ENCODE assay signal across 27 mouse cellular contexts in the genomic region with DNA sequence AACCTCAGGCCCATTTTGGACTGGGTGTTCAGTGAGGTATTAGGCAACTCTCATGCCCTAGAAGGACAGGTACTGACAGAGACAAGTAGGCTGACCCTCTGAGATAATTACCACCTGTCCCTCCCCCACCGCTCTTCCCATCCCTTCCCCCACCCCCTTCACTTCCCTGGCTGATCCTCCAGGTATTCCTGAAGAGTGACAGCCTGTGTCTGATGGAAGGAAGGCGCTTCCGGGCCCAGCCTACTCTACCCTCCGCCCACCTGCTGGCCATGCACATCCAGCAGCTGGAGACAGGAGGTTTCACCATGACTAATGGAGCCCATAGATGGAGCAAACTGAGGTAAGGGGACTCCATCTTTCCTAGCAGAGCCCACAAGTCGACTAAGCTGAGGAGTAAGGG. TPM values are rescaled to one million over a fixed set of nuclear protein-coding genes. Genes with fewer than 3 reads are reported as not detected.
DNase-seq lines count a peak whose midpoint lies in the region; ATAC-seq and TF ChIP-seq lines count a peak whose summit lies in the region.
"Had no signal": no experiment of that assay in that cellular context is flagged by ENCODE, and none has a peak within 500 bp of the region (broad histone marks: within the 10 kb centered on the region; RNA-seq: fewer than 3 reads in every experiment).

No protein-coding gene starts in this region.

- TF ChIP-seq RAD21 in CH12.LX (IDR thresholded peaks at IDR 0.05; ENCODE audit: low read depth, low read length): no peak

- peak overlapping the region; percentile 1 to 37 (median 7) for H3K4me3 ChIP-seq in CH12.LX (replicated peaks in 1 of 3; ENCODE audit: low read depth in 2 of 3, low read length in 2 of 3, poor library complexity in 1 of 3)
- peak overlapping the region; percentile 70 for H3K4me3 ChIP-seq in ES-Bruce4 (ENCODE audit: low read depth, low read length)
- H3K4me3 ChIP-seq in ES-E14 (ENCODE audit: insufficient read depth in 1 of 2, low read depth in 1 of 2, low read length in 2 of 2, poor library complexity in 1 of 2, severe bottlenecking in 1 of 2): peak overlapping the region; percentile 29 to 57; a peak in 3 of 4 replicates
- H3K4me3 ChIP-seq in hindbrain, embryonic 14.5 days (replicated peaks; ENCODE audit: low read length): no peak overlapping the region
- no peak overlapping the region for H3K4me3 ChIP-seq in forebrain, embryonic 15.5 days
- H3K4me3 ChIP-seq in left cerebral cortex, adult 2 months: no peak overlapping the region
- H3K4me3 ChIP-seq: embryonic facial prominence, embryonic 10.5 days; embryonic facial prominence, embryonic 12.5 days; forebrain, embryonic 13.5 days had no signal

- TF ChIP-seq CTCF in CH12.LX (conservative IDR thresholded peaks at IDR 0.05 in 1 of 2, IDR thresholded peaks at IDR 0.05 in 1 of 2; ENCODE audit: low read depth in 2 of 2, low read length in 2 of 2): no peak
- no peak for TF ChIP-seq CTCF in ES-Bruce4 (IDR thresholded peaks at IDR 0.05; ENCODE audit: low read depth, low read length)
- TF ChIP-seq CTCF in left cerebral cortex, adult 2 months (IDR thresholded peaks at IDR 0.05): no peak

- in situ Hi-C loops in CH12.LX (cut with MboI; ENCODE audit: low pct_ligation_motif_present, low pct_unique_long_range_greater_than_20kb, low sequenced_read_pairs) (no loop called here), ES-E14 (cut with MboI; ENCODE audit: low sequenced_read_pairs in 2 of 2, unreplicated experiment in 2 of 2) (no loop called here)

- intact Hi-C loops in left cerebral cortex, adult 2 months (cut with DNase I): no loop called here

- 0 out of 2 replicates have a peak overlapping the region, but pooled peaks have one; percentile 20 for H3K9ac ChIP-seq in CH12.LX (ENCODE audit: insufficient read depth, low read depth)
- no peak overlapping the region for H3K9ac ChIP-seq in ES-Bruce4 (ENCODE audit: low read depth, poor library complexity, severe bottlenecking)
- H3K9ac ChIP-seq in ES-E14 (ENCODE audit: insufficient read depth, low read depth, low read length, poor library complexity, severe bottlenecking): peak overlapping the region; percentile 45
- H3K9ac ChIP-seq in hindbrain, embryonic 14.5 days: no peak overlapping the region
- H3K9ac ChIP-seq in forebrain, embryonic 15.5 days (replicated peaks): no peak overlapping the region
- H3K9ac ChIP-seq: embryonic facial prominence, embryonic 12.5 days; forebrain, embryonic 13.5 days had no signal

- 71% methylated on average over 5 of the region's 5 CpGs for WGBS in hindbrain, embryonic 14.5 days
- 68% methylated on average over 5 of the region's 5 CpGs for WGBS in forebrain, embryonic 15.5 days

- no peaks in the 10 kb centered on the region for H3K9me3 ChIP-seq in CH12.LX (replicated peaks; ENCODE audit: low read length)
- no peaks in the 10 kb centered on the region for H3K9me3 ChIP-seq in ES-Bruce4 (replicated peaks; ENCODE audit: control insufficient read depth, insufficient read depth, low read length, poor library complexity, severe bottlenecking)
- no peaks in the 10 kb centered on the region for H3K9me3 ChIP-seq in ES-E14 (ENCODE audit: control insufficient read depth, insufficient read depth, low read depth, low read length)
- no peaks in the 10 kb centered on the region for H3K9me3 ChIP-seq in hindbrain, embryonic 14.5 days (ENCODE audit: control insufficient read depth, low read length)
- no peaks in the 10 kb centered on the region for H3K9me3 ChIP-seq in forebrain, embryonic 15.5 days
- H3K9me3 ChIP-seq: embryonic facial prominence, embryonic 10.5 days; embryonic facial prominence, embryonic 12.5 days; forebrain, embryonic 13.5 days had no signal

- H3K4me2 ChIP-seq in CH12.LX (ENCODE audit: insufficient read depth, low read depth, poor library complexity, severe bottlenecking): peak overlapping the region; percentile 63; the same call in 1 of the 2 replicates
- H3K4me2 ChIP-seq in hindbrain, embryonic 14.5 days (replicated peaks): no peak overlapping the region
- H3K4me2 ChIP-seq in forebrain, embryonic 15.5 days (replicated peaks): no peak overlapping the region
- H3K4me2 ChIP-seq: embryonic facial prominence, embryonic 12.5 days; forebrain, embryonic 13.5 days had no signal

- TF ChIP-seq POLR2A in CH12.LX (IDR thresholded peaks at IDR 0.05; ENCODE audit: low read depth, low read length) (no peak), ES-Bruce4 (IDR thresholded peaks at IDR 0.05; ENCODE audit: insufficient read depth, low read length) (no peak)

- H3K27me3 ChIP-seq in CH12.LX (replicated peaks) (no peaks in the 10 kb centered on the region), ES-Bruce4 (ENCODE audit: control insufficient read depth, insufficient read depth, low read length, poor library complexity, severe bottlenecking) (no peaks in the 10 kb centered on the region)
- H3K27me3 ChIP-seq in hindbrain, embryonic 14.5 days (ENCODE audit: control insufficient read depth, insufficient read depth, low read length): peaks cover 17% of the 10 kb centered on the region
- peaks cover 17% of the 10 kb centered on the region for H3K27me3 ChIP-seq in forebrain, embryonic 15.5 days

- peaks cover 3 to 31% of the 10 kb centered on the region in 2 experiments for H3K36me3 ChIP-seq in CH12.LX (replicated peaks in 1 of 2; ENCODE audit: control insufficient read depth in 1 of 2, insufficient read depth in 1 of 2, low read length in 1 of 2)
- no peaks in the 10 kb centered on the region for H3K36me3 ChIP-seq in ES-Bruce4 (ENCODE audit: control insufficient read depth, insufficient read depth, low read length, poor library complexity, severe bottlenecking)
- H3K36me3 ChIP-seq in ES-E14 (ENCODE audit: control insufficient read depth, insufficient read depth, low read length, poor library complexity, severe bottlenecking): no peaks in the 10 kb centered on the region
- 0 out of 2 replicates have a peak, but pooled peaks cover 11% of the 10 kb centered on the region for H3K36me3 ChIP-seq in hindbrain, embryonic 14.5 days (replicated peaks; ENCODE audit: control insufficient read depth, insufficient read depth)
- no peaks in the 10 kb centered on the region for H3K36me3 ChIP-seq in forebrain, embryonic 15.5 days
- H3K36me3 ChIP-seq: embryonic facial prominence, embryonic 10.5 days; embryonic facial prominence, embryonic 12.5 days had no signal

- dilution Hi-C loops in CH12.LX (cut with MboI; ENCODE audit: extremely low pct_ligation_motif_present, extremely low pct_unique_long_range_greater_than_20kb, low sequenced_read_pairs): no loop called here

- H3K79me2 ChIP-seq in CH12.LX (replicated peaks; ENCODE audit: control insufficient read depth, extremely low read depth, insufficient read depth, poor library complexity, severe bottlenecking): no peaks in the 10 kb centered on the region

- DNase-seq in CH12.LX (ENCODE audit: extremely low read depth) (no peak), ES-E14 (ENCODE audit: low read depth, low spot score) (no peak), ZHBTc4 (ENCODE audit: low read depth, low spot score) (peak; percentile 20)
- no peak for DNase-seq in hindbrain, embryonic 14.5 days (ENCODE audit: low spot score)
- no peak for DNase-seq in ovary, postnatal 10 days (ENCODE audit: low spot score)
- no peak for DNase-seq in left cerebral cortex, adult 2 months (ENCODE audit: extremely low spot score in 1 of 2, low spot score in 2 of 2)
- DNase-seq: adrenal gland, adult 2 months; adrenal gland, postnatal 10 days; adrenal gland, postnatal 25 days; B cell, adult 2 months; cerebellum, adult 11 months; cerebellum, adult 2 months; cerebellum, adult 9-10 months; cerebellum, postnatal 10 days; cerebellum, postnatal 25 days had no signal

- H3K4me1 ChIP-seq in CH12.LX (ENCODE audit: control insufficient read depth in 1 of 2, insufficient read depth in 2 of 2) (peaks cover 11 to 80% of the 10 kb centered on the region in 2 experiments), ES-Bruce4 (ENCODE audit: control insufficient read depth, insufficient read depth, low read length) (peaks cover 5% of the 10 kb centered on the region), ES-E14 (ENCODE audit: control insufficient read depth in 2 of 2, insufficient read depth in 2 of 2, low read length in 2 of 2, poor library complexity in 1 of 2) (peaks cover 3 to 31% of the 10 kb centered on the region in 2 experiments; a peak in 3 of 4 replicates)
- no peaks in the 10 kb centered on the region for H3K4me1 ChIP-seq in hindbrain, embryonic 14.5 days (replicated peaks; ENCODE audit: control insufficient read depth, insufficient read depth, low read length)
- no peaks in the 10 kb centered on the region for H3K4me1 ChIP-seq in forebrain, embryonic 15.5 days
- H3K4me1 ChIP-seq: embryonic facial prominence, embryonic 10.5 days; embryonic facial prominence, embryonic 12.5 days; forebrain, embryonic 13.5 days had no signal

- no peak for TF ChIP-seq EP300 in CH12.LX (IDR thresholded peaks at IDR 0.05; ENCODE audit: low read length)
- peak; percentile 88 for TF ChIP-seq EP300 in ES-Bruce4 (IDR thresholded peaks at IDR 0.05; ENCODE audit: insufficient read depth, low read depth, low read length)

- ATAC-seq in hindbrain, embryonic 14.5 days (ENCODE audit: low FRiP score): no peak
- no peak for ATAC-seq in forebrain, embryonic 15.5 days (replicated peaks)
- ATAC-seq: CD4-positive, CD25-positive, alpha-beta regulatory T cell, adult 4 months; forebrain, embryonic 13.5 days; forebrain, embryonic 16.5 days had no signal

- H3K27ac ChIP-seq in CH12.LX (ENCODE audit: insufficient read depth, low read depth) (peak overlapping the region; percentile 21; the same call in 1 of the 2 replicates), ES-Bruce4 (ENCODE audit: insufficient read depth, low read length) (peak overlapping the region; percentile 67), ES-E14 (ENCODE audit: insufficient read depth, low read depth, low read length, poor library complexity, severe bottlenecking) (peak overlapping the region; percentile 61)
- H3K27ac ChIP-seq in hindbrain, embryonic 14.5 days: no peak overlapping the region
- H3K27ac ChIP-seq in forebrain, embryonic 15.5 days (replicated peaks): no peak overlapping the region
- H3K27ac ChIP-seq in left cerebral cortex, adult 2 months: no peak overlapping the region
- H3K27ac ChIP-seq: embryonic facial prominence, embryonic 10.5 days; embryonic facial prominence, embryonic 12.5 days; forebrain, embryonic 13.5 days had no signal

RNA-seq across cellular contexts. Expression of gene Utf1, which starts 5.8 kb away (rescaled TPM):
- total RNA-seq in CH12.LX (2012; rRNA removed): not detected in 2 replicates
- total RNA-seq in CH12.LX (2014; rRNA removed): not detected in 2 replicates
- polyA plus RNA-seq in CH12.LX (2012; ENCODE audit: insufficient read length, low read depth): not detected in 2 replicates
- 244 and 276 TPM in 2 replicates for polyA plus RNA-seq in ES-Bruce4 (2011; ENCODE audit: insufficient read depth, insufficient read length, low read depth, missing spikeins)
- 147 and 174 TPM in 2 replicates for total RNA-seq in ES-E14 (2012; rRNA removed)
- polyA plus RNA-seq in hindbrain, embryonic 14.5 days (2014; fragmentation: Nextera tagmentation; extraction: Ambion mirVana): not detected in 2 replicates
- not detected in 2 replicates for polyA plus RNA-seq in forebrain, embryonic 15.5 days (2015; fragmentation: Nextera tagmentation; extraction: Ambion mirVana)
- not detected for total RNA-seq in left cerebral cortex, adult 2 months (2021)
- total RNA-seq: adrenal gland, adult 2 months; adrenal gland, postnatal 25 days; adrenal gland, postnatal 4 days; MEL had no signal
- polyA plus RNA-seq: brain, embryonic 14.5 days; embryonic facial prominence, embryonic 14.5 days; forebrain, embryonic 11.5 days; forebrain, embryonic 13.5 days; forebrain, embryonic 16.5 days had no signal

RNA-seq across cellular contexts. Expression of gene 6430531B16Rik, which starts 40.7 kb away (rescaled TPM):
- total RNA-seq in CH12.LX (2012; rRNA removed) (0.13 and 0.38 TPM in 2 replicates), CH12.LX (2014; rRNA removed) (not detected in 2 replicates), ES-E14 (2012; rRNA removed) (1.8 TPM in 2 replicates)
- polyA plus RNA-seq in CH12.LX (2012; ENCODE audit: insufficient read length, low read depth) (0.21 and 0.33 TPM in 2 replicates), ES-Bruce4 (2011; ENCODE audit: insufficient read depth, insufficient read length, low read depth, missing spikeins) (3.6 and 3.9 TPM in 2 replicates)
- polyA plus RNA-seq in hindbrain, embryonic 14.5 days (2014; fragmentation: Nextera tagmentation; extraction: Ambion mirVana): 0.72 and 1.0 TPM in 2 replicates
- polyA plus RNA-seq in forebrain, embryonic 15.5 days (2015; fragmentation: Nextera tagmentation; extraction: Ambion mirVana): 0.64 and 0.99 TPM in 2 replicates
- total RNA-seq in left cerebral cortex, adult 2 months (2021): 1 to 10 TPM; 1.0 to 2.2 TPM
- total RNA-seq: adrenal gland, adult 2 months; MEL had no signal

RNA-seq across cellular contexts. Expression of gene Kndc1, which starts 43.3 kb away (rescaled TPM):
- total RNA-seq in CH12.LX (2012; rRNA removed) (2.7 and 4.0 TPM in 2 replicates), CH12.LX (2014; rRNA removed) (2.0 and 2.3 TPM in 2 replicates), ES-E14 (2012; rRNA removed) (2.3 and 5.3 TPM in 2 replicates)
- polyA plus RNA-seq in CH12.LX (2012; ENCODE audit: insufficient read length, low read depth) (4.6 and 5.0 TPM in 2 replicates), ES-Bruce4 (2011; ENCODE audit: insufficient read depth, insufficient read length, low read depth, missing spikeins) (5.4 and 5.6 TPM in 2 replicates)
- 25.6 and 29.1 TPM in 2 replicates for polyA plus RNA-seq in hindbrain, embryonic 14.5 days (2014; fragmentation: Nextera tagmentation; extraction: Ambion mirVana)
- 4.9 and 5.1 TPM in 2 replicates for polyA plus RNA-seq in forebrain, embryonic 15.5 days (2015; fragmentation: Nextera tagmentation; extraction: Ambion mirVana)
- total RNA-seq in left cerebral cortex, adult 2 months (2021): 10 to 100 TPM; 77.7 to 80.4 TPM
- total RNA-seq: MEL had no signal

RNA-seq across cellular contexts. Expression of gene Adam8, which starts 54.6 kb away (rescaled TPM):
- 61.4 and 63.7 TPM in 2 replicates for total RNA-seq in CH12.LX (2012; rRNA removed)
- 46.5 and 51.0 TPM in 2 replicates for total RNA-seq in CH12.LX (2014; rRNA removed)
- 43.7 and 46.3 TPM in 2 replicates for polyA plus RNA-seq in CH12.LX (2012; ENCODE audit: insufficient read length, low read depth)
- polyA plus RNA-seq in ES-Bruce4 (2011; ENCODE audit: insufficient read depth, insufficient read length, low read depth, missing spikeins): 9.2 and 10.6 TPM in 2 replicates
- 7.6 and 8.3 TPM in 2 replicates for total RNA-seq in ES-E14 (2012; rRNA removed)
- 2.7 and 2.9 TPM in 2 replicates for polyA plus RNA-seq in hindbrain, embryonic 14.5 days (2014; fragmentation: Nextera tagmentation; extraction: Ambion mirVana)
- 3.1 and 3.9 TPM in 2 replicates for polyA plus RNA-seq in forebrain, embryonic 15.5 days (2015; fragmentation: Nextera tagmentation; extraction: Ambion mirVana)
- total RNA-seq in left cerebral cortex, adult 2 months (2021): 1 to 10 TPM; 3.1 to 3.9 TPM

Comparison
In these comparisons a context has a peak if more than half of its experiments do, and no peak if none do; other contexts are left out.
1. H3K27ac ChIP-seq: peak in CH12.LX (single experiment), ES-Bruce4 (single experiment) and ES-E14 (single experiment); none in hindbrain, embryonic 14.5 days (single experiment), forebrain, embryonic 15.5 days (single experiment) and left cerebral cortex, adult 2 months (single experiment).
2. H3K4me3 ChIP-seq: peak in CH12.LX (3 of 3), ES-Bruce4 (single experiment) and ES-E14 (2 of 2); none in hindbrain, embryonic 14.5 days (single experiment), forebrain, embryonic 15.5 days (single experiment) and left cerebral cortex, adult 2 months (single experiment).
3. H3K9ac ChIP-seq: peak in CH12.LX (single experiment) and ES-E14 (single experiment); none in ES-Bruce4 (single experiment), hindbrain, embryonic 14.5 days (single experiment) and forebrain, embryonic 15.5 days (single experiment).
4. RNA of gene Utf1, which starts 5.8 kb away (polyA plus RNA-seq): 244 to 276 TPM in ES-Bruce4; not detected in CH12.LX, not detected in hindbrain, embryonic 14.5 days and not detected in forebrain, embryonic 15.5 days; every median in the first group is over 100 times any median in the second.